Mouse (Mus musculus) limb, embryonic 13.5 days (tissue): ENCODE results near the gene Cbfb. TPM values are rescaled to one million over a fixed set of nuclear protein-coding genes. Genes with fewer than 3 reads are reported as not detected.
A peak's percentile ranks its signal among the peaks of the same experiment; 100 is the strongest.
"Not testable (repeated sequence)": the region's sequence is repeated elsewhere in the genome, so short reads cannot be mapped to it uniquely, and the experiment has no call there.

ENCODE experiments used
- ATAC-seq: fragments of 200-750 bp; cut with Nextera tagmentation; 2 replicates; pipeline ENCODE4 v1.8.0; 2017; ENCODE audit warnings: low read depth, moderate number of reproducible peaks, moderate TSS enrichment; ENCODE audit not compliant: low FRiP score
- H3K27ac ChIP-seq: fragments of 300-500 bp; sonication (generic); 2 replicates; pipeline ENCODE4 v1.5.1; 2015; ENCODE audit warnings: inconsistent platforms, mild to moderate bottlenecking, moderate library complexity
- H3K27me3 ChIP-seq: fragments of 300-500 bp; sonication (generic); 2 replicates; pipeline ENCODE4 v1.6.1; 2015; ENCODE audit warnings: mild to moderate bottlenecking, inconsistent platforms
- H3K36me3 ChIP-seq: fragments of 300-500 bp; sonication (generic); 2 replicates; pipeline ENCODE4 v1.6.1; 2015; ENCODE audit warnings: inconsistent platforms, mild to moderate bottlenecking, moderate library complexity
- H3K4me1 ChIP-seq: fragments of 300-500 bp; sonication (generic); 2 replicates; pipeline ENCODE4 v1.6.1; 2015; ENCODE audit warnings: inconsistent platforms
- H3K4me2 ChIP-seq: fragments of 300-500 bp; sonication (generic); replicated peaks from 2 replicates; pipeline ENCODE4 v1.6.1; 2015; ENCODE audit warnings: inconsistent platforms, mild to moderate bottlenecking, moderate library complexity
- H3K4me3 ChIP-seq: fragments of 300-500 bp; sonication (generic); 2 replicates; pipeline ENCODE4 v1.5.1; 2015; ENCODE audit warnings: moderate library complexity, mild to moderate bottlenecking, inconsistent platforms
- H3K9ac ChIP-seq: fragments of 300-500 bp; sonication (generic); 2 replicates; pipeline ENCODE4 v1.6.1; 2015; ENCODE audit warnings: mild to moderate bottlenecking, inconsistent platforms
- H3K9me3 ChIP-seq: fragments of 300-500 bp; sonication (generic); 2 replicates; pipeline ENCODE4 v1.6.1; 2016; ENCODE audit warnings: inconsistent platforms
- WGBS: fragments of 180-500 bp; shearing (Covaris S2); methylation state at CpG from one replicate; pipeline ENCODE4 v1.1.7; 2015; 5-methylcytosine and 5-hydroxymethylcytosine counted together
- polyA plus RNA-seq: library from polyadenylated mRNA; unstranded; fragments of >200 nt; fragmentation: Nextera tagmentation; extraction: Ambion mirVana; gene quantifications from 2 replicates; pipeline ENCODE4 v1.2.1, GENCODE M21; 2015

The Cbfb gene
- polyA plus RNA-seq, 1 experiment from 2014 or later, result 97.1 TPM

DNA sequence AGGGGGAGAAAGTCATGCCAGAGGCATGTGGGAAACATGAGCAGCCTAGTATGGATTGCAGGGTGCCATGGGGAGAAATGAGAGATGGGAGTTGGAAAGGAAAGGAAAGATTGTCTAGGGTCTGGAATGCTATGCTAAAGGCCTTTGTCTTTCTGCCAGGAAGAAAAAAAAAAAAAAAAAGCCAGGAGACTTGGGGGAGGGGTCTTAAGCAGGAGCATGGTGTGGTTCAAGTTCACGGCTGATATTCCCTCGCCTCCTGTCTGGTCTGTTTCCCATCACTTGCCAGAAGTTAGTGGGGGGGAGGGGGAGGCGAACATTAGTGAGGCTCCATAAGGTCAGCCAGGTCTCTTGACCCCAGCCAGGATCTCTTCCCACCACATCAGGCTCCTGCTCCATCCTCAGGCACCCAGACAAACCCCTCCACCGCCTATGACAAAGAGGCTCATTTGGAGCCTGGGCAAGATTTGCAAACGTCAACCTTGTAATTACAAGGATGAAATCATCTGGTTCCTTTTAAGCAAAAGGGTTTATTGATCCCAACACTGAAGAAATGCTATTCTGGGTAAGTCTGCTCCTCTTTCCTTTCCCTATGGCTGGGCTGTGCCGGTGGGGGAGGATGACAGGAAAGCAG is 6.1 kb upstream of the Cbfb start:
- peak; percentile 83 for ATAC-seq
- no peaks in the 10 kb centered on the region for H3K36me3 ChIP-seq
- H3K9me3 ChIP-seq, result no peaks in the 10 kb centered on the region
- H3K4me1 ChIP-seq, result peaks cover 35% of the 10 kb centered on the region
- peak overlapping the region; percentile 10; the same call in 1 of the 2 replicates for H3K4me3 ChIP-seq
- H3K27ac ChIP-seq, result peak overlapping the region; percentile 87
- H3K9ac ChIP-seq, result no peak overlapping the region
- 5% methylated on average over 6 of the region's 6 CpGs for WGBS
- peak overlapping the region; percentile 42 for H3K4me2 ChIP-seq
- no peaks in the 10 kb centered on the region for H3K27me3 ChIP-seq

DNA sequence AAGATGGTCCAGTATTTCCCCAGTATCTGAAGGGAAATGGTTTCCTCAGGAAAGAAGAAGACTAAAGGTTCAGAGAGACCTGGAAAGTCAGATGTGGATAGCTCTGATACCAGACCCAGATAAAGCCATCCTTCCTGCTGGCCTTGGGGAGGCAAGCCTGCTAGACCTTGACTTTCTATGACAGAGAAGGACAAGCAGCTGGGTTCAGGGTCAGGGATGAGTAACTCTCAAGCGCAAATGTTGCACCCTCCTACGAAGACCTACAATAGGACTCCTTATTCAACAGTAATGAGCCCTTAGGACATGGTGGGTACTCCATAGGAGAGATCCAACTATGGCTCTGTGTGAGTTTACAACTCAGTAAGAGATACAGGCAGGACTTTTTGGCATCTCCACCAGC is 5.3 kb upstream of the Cbfb start:
- Histone ChIP-seq H3K9me3 (no peaks in the 10 kb centered on the region), H3K4me1 (peaks cover 38% of the 10 kb centered on the region), H3K4me2 (peak overlapping the region; percentile 42), H3K27me3 (no peaks in the 10 kb centered on the region), H3K9ac (no peak overlapping the region), H3K27ac (peak overlapping the region; percentile 87), H3K36me3 (no peaks in the 10 kb centered on the region), H3K4me3 (no peak overlapping the region)
- ATAC-seq, result no peak
- 93% methylated on average over 2 of the region's 2 CpGs for WGBS

DNA sequence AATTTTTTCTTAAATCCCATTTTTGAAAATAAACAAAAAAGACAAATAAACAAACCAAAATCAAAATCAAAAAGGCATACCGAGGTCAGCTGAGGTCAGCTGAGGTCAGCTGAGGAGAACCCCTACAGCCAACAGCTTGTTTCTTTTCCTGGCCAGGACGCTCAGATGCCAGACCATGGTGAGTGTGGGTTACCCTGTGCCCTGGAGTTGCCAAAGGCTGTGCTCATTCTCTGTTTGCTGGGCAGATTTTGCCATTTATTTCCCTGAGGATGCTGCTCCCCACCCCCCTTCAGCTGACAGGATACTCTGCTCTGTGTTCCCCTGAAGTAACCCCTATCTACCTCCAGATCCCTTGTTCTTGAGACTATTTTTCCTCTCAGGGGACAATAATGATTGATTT is 3.4 kb upstream of the Cbfb start:
- H3K9ac ChIP-seq, result no peak overlapping the region
- H3K4me2 ChIP-seq, result no peak overlapping the region
- H3K4me3 ChIP-seq, result no peak overlapping the region
- no peaks in the 10 kb centered on the region for H3K27me3 ChIP-seq
- 78% methylated on average over 2 of the region's 2 CpGs for WGBS
- no peak for ATAC-seq
- H3K27ac ChIP-seq, result no peak overlapping the region
- no peaks in the 10 kb centered on the region for H3K9me3 ChIP-seq
- no peaks in the 10 kb centered on the region for H3K36me3 ChIP-seq
- peaks cover 36% of the 10 kb centered on the region for H3K4me1 ChIP-seq

DNA sequence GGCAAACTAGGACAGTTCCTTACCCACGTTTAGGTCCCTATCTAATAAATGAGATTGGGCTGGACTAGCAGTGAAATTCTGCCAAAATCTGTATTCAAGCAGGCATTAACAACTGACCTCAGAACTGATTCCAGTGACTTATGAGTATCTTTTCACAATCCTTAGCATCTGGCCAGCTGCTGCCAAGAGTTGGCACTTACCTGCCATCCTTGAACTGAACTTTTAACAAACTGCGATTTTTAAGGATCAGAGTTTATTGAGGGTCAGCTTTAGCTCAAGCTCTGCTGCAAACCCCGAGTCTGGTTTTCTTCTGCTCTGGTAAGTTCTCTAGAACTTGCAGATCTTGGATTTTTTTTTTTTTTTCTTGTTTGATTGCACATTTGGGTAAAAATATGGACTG is 892 bp upstream of the Cbfb start:
- Histone ChIP-seq H3K9me3 (no peaks in the 10 kb centered on the region), H3K4me2 (peak overlapping the region; percentile 77), H3K36me3 (peaks cover 2% of the 10 kb centered on the region; the same call in 1 of the 2 replicates), H3K27ac (peak overlapping the region; percentile 99; the same call in 1 of the 2 replicates), H3K27me3 (no peaks in the 10 kb centered on the region), H3K4me1 (peaks cover 40% of the 10 kb centered on the region), H3K9ac (no peak overlapping the region; the same call in 1 of the 2 replicates), H3K4me3 (peak overlapping the region; percentile 91)
- ATAC-seq, result no peak
- 27% methylated on average over 3 of the region's 3 CpGs for WGBS

DNA sequence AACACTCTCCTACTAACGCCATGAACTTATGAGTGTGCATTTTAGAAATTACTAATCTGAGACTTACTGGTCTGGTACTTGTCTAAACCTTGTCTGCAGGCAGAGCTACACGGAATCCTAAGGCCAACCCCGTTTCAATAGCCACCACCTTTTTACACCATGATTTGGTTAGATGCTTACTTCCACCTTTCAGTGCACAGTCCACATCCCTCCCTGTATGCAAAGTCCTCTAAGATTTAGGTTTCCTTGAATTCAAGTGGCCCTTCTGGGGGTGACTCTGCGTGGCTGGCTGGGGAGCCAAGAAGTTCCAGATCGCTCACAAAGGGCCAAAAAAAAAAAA is 463 bp upstream of the Cbfb start:
- H3K4me2 ChIP-seq, result peak overlapping the region; percentile 77
- no peaks in the 10 kb centered on the region for H3K9me3 ChIP-seq
- H3K36me3 ChIP-seq, result peaks cover 5% of the 10 kb centered on the region; the same call in 1 of the 2 replicates
- peak overlapping the region; percentile 99 for H3K27ac ChIP-seq
- H3K4me1 ChIP-seq, result peaks cover 35% of the 10 kb centered on the region
- H3K4me3 ChIP-seq, result peak overlapping the region; percentile 91
- WGBS, result 2% methylated on average over 5 of the region's 5 CpGs
- ATAC-seq, result peak; percentile 22
- no peaks in the 10 kb centered on the region for H3K27me3 ChIP-seq
- H3K9ac ChIP-seq, result peak overlapping the region; percentile 43

DNA sequence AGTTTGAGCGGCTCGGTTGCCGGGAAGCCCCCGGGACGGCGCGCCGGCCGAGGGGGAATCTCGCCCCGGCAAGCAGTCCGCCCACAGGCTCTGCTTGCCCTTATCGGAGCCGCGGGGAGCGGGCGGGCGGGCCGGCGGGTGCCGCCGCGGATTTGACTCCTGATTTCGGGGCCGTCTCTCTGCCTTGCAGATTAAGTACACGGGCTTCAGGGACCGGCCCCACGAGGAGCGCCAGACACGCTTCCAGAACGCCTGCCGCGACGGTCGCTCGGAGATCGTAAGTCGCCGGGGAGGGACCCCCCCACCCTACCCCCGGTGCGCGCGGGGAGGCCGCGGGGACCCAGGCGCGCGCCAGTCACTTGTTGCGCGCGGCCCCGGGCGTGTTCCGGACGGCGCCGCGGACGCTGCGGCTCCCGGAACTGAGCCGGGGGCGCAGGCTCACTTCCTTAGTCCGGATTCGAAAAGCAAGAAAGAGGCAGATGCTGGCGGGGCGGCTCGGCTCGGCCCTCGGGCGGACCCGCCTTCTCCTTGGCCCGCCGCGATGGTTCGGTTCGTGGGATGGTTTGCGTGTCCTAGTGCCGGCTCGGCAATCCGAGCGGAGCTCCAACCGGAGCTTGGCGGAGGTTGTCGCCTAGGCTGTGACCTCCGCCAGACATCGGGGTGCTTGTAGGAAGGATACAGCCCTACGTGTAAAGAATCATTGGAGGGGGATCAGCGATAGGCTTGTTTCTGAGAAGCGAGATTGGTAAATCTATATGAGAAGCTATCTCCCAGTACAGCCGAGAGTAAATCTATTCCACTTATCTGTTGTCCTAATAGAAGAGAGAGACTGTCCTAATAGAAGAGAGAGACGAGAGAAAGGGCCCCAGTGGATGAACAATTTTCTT is 885 bp downstream of the Cbfb start:
- H3K9me3 ChIP-seq, result no peaks in the 10 kb centered on the region
- H3K27me3 ChIP-seq, result no peaks in the 10 kb centered on the region
- peak overlapping the region; percentile 99 for H3K9ac ChIP-seq
- H3K27ac ChIP-seq, result peak overlapping the region; percentile 99
- WGBS, result under 1% methylated on average over 71 of the region's 92 CpGs
- peaks cover 12% of the 10 kb centered on the region for H3K36me3 ChIP-seq
- peak; percentile 25 for ATAC-seq
- peak overlapping the region; percentile 91 for H3K4me3 ChIP-seq
- H3K4me2 ChIP-seq, result peak overlapping the region; percentile 77
- H3K4me1 ChIP-seq, result peaks cover 30% of the 10 kb centered on the region

DNA sequence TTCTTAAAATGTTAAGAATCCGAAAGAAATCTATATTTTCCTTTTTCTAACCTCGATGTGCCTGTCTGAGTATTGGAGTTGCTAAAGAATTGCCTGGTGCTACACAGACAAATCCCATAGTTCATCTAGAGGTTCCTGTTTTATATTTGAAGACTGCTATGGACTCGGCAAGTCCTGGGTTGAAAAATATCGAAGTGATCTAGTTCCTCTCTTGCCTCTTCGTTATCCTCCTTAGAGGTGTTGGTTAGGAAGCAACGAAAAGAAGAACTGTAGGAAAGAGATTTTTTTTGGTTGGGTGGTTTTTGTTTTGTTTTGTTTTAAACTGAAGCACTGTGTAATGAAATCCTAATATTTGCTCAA is 1.5 kb downstream of the Cbfb start:
- no peaks in the 10 kb centered on the region for H3K27me3 ChIP-seq
- H3K27ac ChIP-seq, result peak overlapping the region; percentile 99; the same call in 1 of the 2 replicates
- H3K4me2 ChIP-seq, result peak overlapping the region; percentile 77
- peak overlapping the region; percentile 99 for H3K9ac ChIP-seq
- no peaks in the 10 kb centered on the region for H3K9me3 ChIP-seq
- 31% methylated on average over 6 of the region's 6 CpGs for WGBS
- no peak for ATAC-seq
- peaks cover 18% of the 10 kb centered on the region for H3K36me3 ChIP-seq
- peaks cover 30% of the 10 kb centered on the region for H3K4me1 ChIP-seq
- H3K4me3 ChIP-seq, result peak overlapping the region; percentile 91

DNA sequence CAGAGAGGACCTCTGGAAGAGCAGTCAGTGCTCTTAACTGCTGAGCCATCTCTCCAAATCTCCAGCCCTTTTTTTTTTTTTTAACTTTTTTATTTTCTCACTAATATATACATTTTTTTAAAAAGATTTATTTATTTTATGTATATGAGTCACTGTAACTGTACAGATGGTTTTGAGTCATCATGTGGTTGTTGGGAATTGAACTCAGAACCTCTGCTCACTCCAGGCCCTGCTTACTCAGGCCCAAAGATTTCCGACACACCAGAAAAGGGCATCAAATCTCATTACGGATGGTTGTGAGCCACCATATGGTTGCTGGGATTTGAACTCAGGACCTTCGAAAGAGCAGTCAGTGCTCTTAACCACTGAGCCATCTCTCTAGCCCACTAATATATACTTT is 4.8 kb downstream of the Cbfb start:
- not testable (repeated sequence) for H3K9ac ChIP-seq, H3K9me3 ChIP-seq, H3K4me2 ChIP-seq, H3K27ac ChIP-seq, ATAC-seq, H3K27me3 ChIP-seq, H3K4me3 ChIP-seq
- H3K36me3 ChIP-seq, result peaks cover 28% of the 10 kb centered on the region
- 97% methylated on average over 3 of the region's 3 CpGs for WGBS
- H3K4me1 ChIP-seq, result peaks cover 23% of the 10 kb centered on the region

DNA sequence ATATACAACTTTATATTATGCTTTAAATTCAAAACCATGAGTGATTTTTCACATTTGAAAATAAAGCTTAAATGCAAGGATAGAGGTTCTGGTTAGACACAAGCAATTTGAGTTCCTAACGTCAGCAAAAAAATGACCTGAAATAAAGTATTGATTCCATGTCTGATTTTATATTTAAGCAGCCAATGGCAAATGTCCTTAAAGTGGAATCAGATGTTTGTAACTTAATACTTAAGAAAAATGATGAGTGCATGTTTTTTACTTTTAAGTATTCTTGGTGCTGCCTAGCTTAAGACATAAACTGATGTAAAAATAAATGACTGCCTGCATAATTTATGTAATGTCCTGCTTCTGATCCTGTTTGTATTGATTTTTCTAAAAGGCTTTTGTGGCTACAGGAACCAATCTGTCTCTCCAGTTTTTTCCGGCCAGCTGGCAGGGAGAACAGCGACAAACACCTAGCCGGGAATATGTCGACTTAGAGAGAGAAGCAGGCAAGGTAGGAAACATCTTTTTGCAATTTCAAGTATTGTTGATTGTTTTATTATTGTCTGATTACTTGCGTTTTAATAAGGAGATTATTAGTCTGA is 7.8 kb downstream of the Cbfb start:
- Histone ChIP-seq H3K27me3 (no peaks in the 10 kb centered on the region), H3K4me1 (peaks cover 11% of the 10 kb centered on the region), H3K9me3 (no peaks in the 10 kb centered on the region), H3K27ac (no peak overlapping the region), H3K36me3 (peaks cover 46% of the 10 kb centered on the region), H3K4me2 (no peak overlapping the region), H3K9ac (no peak overlapping the region), H3K4me3 (no peak overlapping the region)
- 65% methylated on average over 6 of the region's 6 CpGs for WGBS
- ATAC-seq, result no peak

DNA sequence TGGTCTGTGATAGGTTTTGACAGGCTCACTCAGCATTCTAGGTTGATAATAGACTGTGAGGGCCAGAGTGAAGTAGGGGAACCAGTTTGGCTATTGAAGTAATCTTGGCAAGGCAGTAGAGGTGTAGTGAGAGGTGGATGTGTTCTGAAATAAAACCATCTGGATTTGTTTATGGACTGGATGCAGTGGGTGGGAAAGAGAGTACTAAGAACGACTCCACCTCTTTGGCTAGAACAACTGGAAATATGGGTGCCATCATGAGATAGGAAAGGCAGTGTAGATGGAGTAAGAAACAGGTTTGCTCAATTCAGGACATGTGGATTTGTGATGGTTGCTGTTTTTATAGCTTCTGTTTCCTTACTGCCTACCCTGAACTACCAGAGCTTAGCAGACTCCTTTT is 11.7 kb downstream of the Cbfb start:
- H3K36me3 ChIP-seq, result peaks cover 40% of the 10 kb centered on the region

DNA sequence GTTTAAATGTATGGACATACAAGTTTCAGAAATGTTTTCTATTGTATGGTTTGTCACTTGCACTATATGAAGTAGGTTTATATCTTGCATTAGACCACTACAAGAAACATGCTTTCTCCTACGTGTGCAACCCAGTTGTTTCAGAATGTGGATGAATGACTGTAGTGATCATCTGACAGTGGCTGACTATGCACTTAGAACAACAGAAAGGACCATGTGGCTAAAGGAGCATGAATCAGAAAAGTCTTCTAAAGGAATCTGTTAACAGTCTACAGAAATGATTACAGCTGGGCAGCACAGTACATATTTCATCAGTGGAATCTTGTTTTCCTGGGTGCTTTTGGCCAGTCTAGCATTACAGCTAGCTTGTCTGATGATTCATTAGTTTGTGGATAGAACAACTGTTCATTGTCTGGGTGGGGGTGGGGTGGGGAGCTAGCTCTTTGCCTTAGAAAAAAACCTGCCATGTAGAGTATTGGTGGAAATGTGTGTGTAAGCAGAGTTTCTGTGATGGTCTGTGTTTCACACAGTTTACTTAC is 16.1 kb downstream of the Cbfb start:
- Histone ChIP-seq H3K9ac (no peak overlapping the region), H3K9me3 (no peaks in the 10 kb centered on the region), H3K4me1 (no peaks in the 10 kb centered on the region), H3K36me3 (peaks cover 29% of the 10 kb centered on the region), H3K27ac (no peak overlapping the region), H3K27me3 (no peaks in the 10 kb centered on the region), H3K4me3 (no peak overlapping the region), H3K4me2 (no peak overlapping the region)
- no peak for ATAC-seq
- 72% methylated on average over 1 of the region's 1 CpGs for WGBS

More for the DNA sequence above, 11.7 kb downstream of the Cbfb start:
- H3K27me3 ChIP-seq, result no peaks in the 10 kb centered on the region
- no peak overlapping the region for H3K27ac ChIP-seq
- H3K4me3 ChIP-seq, result no peak overlapping the region
- H3K9ac ChIP-seq, result no peak overlapping the region
- no peaks in the 10 kb centered on the region for H3K9me3 ChIP-seq
- no peak for ATAC-seq
- no peak overlapping the region for H3K4me2 ChIP-seq
- 31% methylated on average over 1 of the region's 1 CpGs for WGBS
- 0 out of 2 replicates have a peak, but pooled peaks cover 3% of the 10 kb centered on the region for H3K4me1 ChIP-seq

DNA sequence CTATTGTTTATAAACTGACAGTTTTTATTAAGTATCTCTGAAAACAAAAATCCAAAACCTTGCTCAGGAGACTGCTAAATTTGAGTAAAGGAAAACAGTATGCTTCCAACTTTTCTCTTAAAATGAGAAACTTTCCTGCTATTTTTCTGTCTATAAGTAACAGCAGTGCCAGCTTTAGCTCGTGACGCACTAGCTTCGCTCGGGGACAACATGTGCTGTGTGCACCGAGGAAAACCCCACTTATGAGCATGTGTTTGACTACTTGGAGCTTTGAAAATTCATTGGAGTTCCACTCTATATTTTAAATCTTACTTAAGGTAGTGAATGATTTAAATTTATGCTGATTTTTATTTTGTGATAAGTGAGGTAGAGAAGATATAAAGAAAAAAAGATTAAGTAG is 21.7 kb downstream of the Cbfb start:
- Histone ChIP-seq H3K9me3 (no peaks in the 10 kb centered on the region), H3K9ac (no peak overlapping the region), H3K27me3 (no peaks in the 10 kb centered on the region), H3K27ac (no peak overlapping the region), H3K36me3 (peaks cover 49% of the 10 kb centered on the region), H3K4me1 (no peaks in the 10 kb centered on the region), H3K4me2 (no peak overlapping the region), H3K4me3 (no peak overlapping the region)
- WGBS, result 92% methylated on average over 5 of the region's 5 CpGs
- no peak for ATAC-seq
